Mouse (Mus musculus) brain, embryonic 14.5 days (tissue): ENCODE results near the gene Eif6.

Experiments
- CTCF ChIP-seq: fragments of 200-500 bp; IDR thresholded peaks from 2 replicates; pipeline ENCODE4 v1.5.1; 2012; ENCODE audit warnings: inconsistent platforms, mild to moderate bottlenecking, moderate library complexity, borderline replicate concordance; ENCODE audit not compliant: insufficient read depth, insufficient read length; ENCODE audit errors: extremely low read depth
- POLR2A ChIP-seq: fragments of 200-500 bp; IDR thresholded peaks from 2 replicates; pipeline ENCODE4 v1.6.1; 2012; ENCODE audit warnings: mild to moderate bottlenecking, inconsistent platforms, borderline replicate concordance; ENCODE audit not compliant: poor library complexity, insufficient read depth, insufficient read length, severe bottlenecking; ENCODE audit errors: extremely low read depth

GRCm38 (mm10) chr2:155814829-155815228 lies 11.9 kb downstream of the Eif6 start:
- TF ChIP-seq CTCF (no peak), POLR2A (no peak)
